Mouse (Mus musculus) CD4-positive, CD25-positive, alpha-beta regulatory T cell, adult 2 months (primary cell): ENCODE results near the gene Olfr521.
"Not testable (repeated sequence)": the region's sequence is repeated elsewhere in the genome, so short reads cannot be mapped to it uniquely, and the experiment has no call there.

Experiments
- DNase-seq: peaks from one replicate; pipeline ENCODE4 v3.0.0-alpha.2; 2012; ENCODE audit warnings: low read depth, low spot score

Gene Olfr521

GRCm38 (mm10) chr7:99763207-99763606, at the start of gene Olfr521:
TSS of gene Olfr521 (plus strand) at chr7:99763507.
- no peak for DNase-seq

- DNase-seq = no peak
Measured at GRCm38 (mm10) chr7:99716536-99716935, 46.8 kb upstream of the Olfr521 start.

DNA sequence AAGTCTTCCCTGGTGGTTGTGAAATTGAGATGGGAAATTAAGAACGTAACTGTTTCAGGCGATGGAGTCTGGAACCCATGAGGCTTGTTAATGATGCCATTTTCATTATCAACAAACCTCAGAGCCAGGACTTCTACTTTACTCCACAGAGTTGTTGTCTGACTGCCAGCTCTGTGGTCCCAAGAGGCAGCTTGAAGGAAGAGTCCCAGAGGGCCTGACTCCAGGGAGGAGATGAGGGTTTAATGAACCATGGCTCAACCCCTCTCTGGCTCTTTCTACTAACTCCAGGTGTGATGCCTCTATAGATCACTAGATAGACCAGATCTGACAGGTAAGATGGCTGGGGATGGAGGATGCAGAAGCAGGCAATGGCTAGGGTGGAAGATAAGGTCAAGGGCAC, 33.3 kb upstream of the Olfr521 start, which contains the start of gene Olfr520:
TSS of gene Olfr520 (plus strand) at position 301 of the 400 bp plus-strand sequence.
- DNase-seq = no peak

GRCm38 (mm10) chr7:99734612-99735011, 28.7 kb upstream of the Olfr521 start:
- no peak for DNase-seq

DNA sequence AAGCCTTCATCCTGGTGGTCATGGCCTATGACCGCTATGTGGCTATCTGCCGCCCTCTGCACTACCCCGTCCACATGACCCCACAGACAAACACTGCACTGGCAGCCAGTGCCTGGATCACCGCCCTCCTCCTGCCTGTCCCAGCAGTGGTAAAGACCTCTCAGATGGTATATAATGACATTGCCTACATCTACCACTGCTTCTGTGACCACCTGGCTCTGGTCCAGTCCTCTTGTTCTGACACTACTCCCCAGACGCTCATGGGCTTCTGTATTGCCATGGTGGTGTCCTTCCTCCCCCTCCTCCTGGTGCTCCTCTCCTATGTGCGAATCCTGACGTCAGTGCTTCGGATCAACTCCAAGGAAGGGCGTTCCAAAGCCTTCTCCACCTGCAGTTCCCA, 27.8 kb upstream of the Olfr521 start:
- not testable (repeated sequence) for DNase-seq

DNA sequence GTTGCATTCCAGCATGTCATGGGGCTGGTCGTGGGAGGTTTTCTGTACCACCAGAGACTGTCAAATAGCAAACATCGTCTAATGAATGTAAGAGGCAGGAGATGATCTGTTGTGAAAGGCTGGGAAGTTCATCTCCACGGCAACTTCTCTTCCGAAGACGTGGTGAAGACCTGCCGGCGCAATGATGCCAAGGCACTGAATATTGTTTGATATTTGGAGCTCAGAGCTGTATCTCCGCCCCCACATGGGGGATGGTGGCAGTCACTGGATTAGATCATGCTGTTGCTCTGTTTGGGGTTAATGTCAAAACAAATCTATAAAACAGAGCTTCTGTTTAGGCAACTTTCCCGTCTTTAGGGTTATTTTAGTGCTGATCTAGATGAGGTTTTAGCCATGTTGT, 24.0 kb upstream of the Olfr521 start:
- DNase-seq = no peak

GRCm38 (mm10) chr7:99781385-99781784, 18.1 kb downstream of the Olfr521 start:
- DNase-seq = peak; percentile 56

- no peak for DNase-seq
Measured at GRCm38 (mm10) chr7:99781916-99782315, 18.6 kb downstream of the Olfr521 start.

DNA sequence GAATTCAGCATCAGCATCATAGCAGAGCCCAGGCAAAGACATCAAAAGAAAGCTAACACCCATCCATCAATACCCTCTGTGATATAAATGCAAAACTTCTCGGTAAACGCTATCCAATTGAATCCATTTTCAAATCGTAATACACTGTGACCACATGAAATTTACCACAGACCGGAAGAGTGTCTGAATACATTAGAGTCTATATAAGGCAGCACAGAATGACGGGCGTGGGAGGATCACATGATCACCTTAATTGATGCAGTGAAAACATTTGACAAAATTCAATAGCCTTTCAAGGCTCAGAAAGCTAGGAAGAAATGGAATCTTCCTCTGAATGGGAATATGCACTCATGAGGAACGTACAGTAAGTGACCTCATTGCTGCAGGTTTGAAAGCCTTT, 20.1 kb downstream of the Olfr521 start:
- peak; percentile 45 for DNase-seq

DNA sequence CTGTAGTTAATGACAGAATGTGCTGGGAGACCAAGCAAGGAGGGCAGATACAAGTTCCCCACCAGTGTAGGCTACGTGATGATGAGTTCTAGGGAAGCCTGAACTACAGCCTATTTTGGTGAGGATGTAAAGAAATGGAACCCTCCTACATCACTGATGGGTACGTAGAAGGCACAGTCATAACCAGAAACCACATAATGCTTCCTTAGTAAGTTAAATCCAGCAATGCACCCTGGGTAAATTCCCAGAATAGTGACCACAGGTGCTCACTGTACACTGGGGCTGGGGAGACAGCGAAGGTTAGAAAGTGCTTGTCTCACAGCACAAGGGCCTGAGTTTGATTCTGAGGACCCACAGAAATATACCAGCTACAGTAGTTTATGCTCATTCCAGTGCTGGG, 22.2 kb downstream of the Olfr521 start:
- DNase-seq = no peak

GRCm38 (mm10) chr7:99786774-99787173, 23.5 kb downstream of the Olfr521 start:
- no peak for DNase-seq

DNA sequence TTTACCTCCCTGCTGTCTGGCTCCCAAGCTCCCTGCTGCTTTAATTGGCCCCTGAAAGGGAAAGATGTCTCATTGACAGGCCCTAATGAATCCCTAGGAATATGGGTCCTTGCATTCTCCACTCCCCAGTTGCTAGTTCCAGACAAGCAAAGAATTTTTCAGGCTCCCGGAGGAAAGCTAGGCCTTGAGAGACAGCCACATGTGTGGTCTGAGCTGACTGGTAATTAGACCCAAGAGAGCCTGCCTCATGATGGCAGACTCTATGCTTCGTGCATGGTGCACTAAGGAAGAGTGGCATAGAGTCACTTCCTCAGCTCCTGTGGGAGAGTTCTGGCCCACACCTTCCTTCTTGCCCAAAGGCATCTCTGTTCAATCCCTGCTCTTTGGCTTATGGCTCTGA, 24.6 kb downstream of the Olfr521 start:
- DNase-seq = no peak

GRCm38 (mm10) chr7:99788563-99788962, 25.3 kb downstream of the Olfr521 start:
- DNase-seq = no peak

DNA sequence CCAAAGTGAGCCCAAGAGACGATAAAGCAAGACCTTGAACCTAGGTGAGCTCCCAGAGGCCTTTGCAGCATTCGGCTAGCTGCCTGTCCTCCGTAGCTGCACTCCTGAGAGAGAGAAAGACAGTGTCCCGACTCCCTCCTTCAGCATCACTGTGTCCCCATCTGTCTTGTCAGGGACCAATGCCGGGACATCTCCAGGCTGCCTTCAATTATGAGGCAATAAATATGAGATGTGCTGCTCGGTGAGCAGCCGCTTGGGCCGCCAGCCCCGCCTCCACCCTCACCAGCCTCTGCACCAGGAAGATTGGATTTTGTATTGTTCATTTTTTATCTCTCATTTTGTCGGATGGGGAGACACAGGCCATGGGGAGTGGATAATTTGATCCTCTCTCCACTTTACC, 27.5 kb downstream of the Olfr521 start:
- DNase-seq = no peak

- peak; percentile 56 for DNase-seq
Measured at GRCm38 (mm10) chr7:99794096-99794495, 30.8 kb downstream of the Olfr521 start.

DNA sequence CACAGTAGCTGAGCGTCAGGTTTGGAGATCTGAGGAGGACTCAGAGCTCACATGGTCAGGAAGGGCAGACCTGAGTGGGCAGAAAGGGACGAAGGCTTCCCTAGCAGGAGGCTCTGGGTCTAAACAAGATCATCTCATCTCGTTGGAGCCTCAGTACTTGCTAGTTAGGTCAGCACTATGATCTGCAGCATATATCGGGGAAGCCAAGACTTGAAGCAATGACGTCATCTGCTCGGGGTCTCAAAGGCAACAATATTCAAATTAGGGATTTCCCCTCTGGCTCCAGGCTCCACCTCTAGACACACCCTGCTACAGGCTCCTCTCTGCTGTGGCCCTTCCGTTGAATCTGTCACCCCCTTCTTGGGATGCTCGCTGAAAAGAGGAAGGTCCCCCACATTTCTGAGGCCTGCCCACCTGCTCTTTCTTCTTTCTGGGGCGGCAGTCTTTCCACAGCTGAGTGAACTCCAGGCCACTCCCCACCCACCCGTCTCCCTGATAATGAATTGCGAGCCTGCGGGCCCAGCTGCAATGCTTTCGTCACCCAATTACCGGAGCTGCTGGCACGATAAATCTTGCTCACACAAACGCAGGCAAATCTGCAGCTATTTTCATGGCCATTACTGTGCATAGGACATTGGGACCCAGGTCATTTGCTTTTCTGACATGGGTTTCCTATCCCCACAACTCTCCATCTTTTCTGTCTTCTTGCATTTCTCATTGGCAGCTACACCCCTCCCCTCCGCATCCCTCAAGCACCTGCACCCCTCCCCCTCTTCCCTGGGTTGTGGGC, 32.1 kb downstream of the Olfr521 start:
- DNase-seq = peak; percentile 77

DNA sequence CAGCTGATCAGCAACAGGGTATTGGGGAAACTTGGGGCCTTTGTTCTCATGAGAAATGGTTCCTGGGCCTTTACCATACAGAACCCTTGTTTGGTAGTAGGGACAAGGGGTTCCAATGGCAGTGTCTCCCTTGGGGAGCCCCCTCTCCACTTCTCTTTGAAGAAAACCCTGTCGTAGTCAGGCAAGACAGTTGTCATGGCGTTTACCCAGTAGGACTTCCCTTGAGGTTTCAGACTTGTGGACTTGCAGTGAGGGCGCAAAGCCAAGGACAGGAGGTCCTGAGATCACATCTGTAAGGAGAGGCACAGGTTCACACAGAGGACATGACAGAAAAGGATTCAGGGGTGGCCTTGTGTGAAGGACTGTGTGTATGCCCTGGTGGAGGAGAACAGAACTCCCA, 33.2 kb downstream of the Olfr521 start:
- DNase-seq = no peak

GRCm38 (mm10) chr7:99797261-99797660, 34.0 kb downstream of the Olfr521 start:
- DNase-seq = no peak

DNA sequence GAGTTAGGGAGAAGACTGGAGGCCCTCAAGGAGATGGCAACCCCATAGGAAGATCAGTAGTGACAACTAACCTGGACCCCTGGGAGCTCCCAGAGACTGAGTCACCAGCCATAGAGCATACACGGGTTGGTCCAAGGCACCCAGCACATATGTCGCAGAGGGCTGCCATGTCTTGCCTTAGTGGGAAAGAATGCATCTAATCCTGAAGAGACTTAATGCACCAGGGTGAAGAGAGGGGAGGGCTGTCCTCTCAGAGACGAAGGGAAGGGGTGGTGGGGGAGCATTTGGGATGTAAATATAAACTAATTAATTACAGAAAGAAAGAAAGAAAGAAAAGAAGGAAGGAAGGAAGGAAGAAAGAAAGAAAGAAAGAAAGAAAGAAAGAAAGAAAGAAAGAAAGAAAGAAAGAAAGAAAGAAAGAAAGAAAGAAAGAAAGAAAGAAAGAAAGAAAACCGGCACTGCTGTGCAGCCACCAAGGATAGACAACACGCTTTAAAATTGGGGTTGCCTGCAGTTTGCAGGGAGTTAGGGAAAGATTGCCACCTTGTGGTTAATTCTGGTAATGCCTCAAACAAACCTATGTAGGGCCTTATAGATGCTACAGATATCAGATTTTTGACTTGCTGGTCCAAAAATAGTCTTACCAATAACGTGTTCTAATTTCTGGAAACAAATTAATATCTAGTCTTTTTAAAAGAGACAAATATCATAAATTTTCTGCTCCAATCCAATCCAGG, 34.8 kb downstream of the Olfr521 start:
- DNase-seq = peak; percentile 90

- DNase-seq = no peak
Measured at GRCm38 (mm10) chr7:99799118-99799517, 35.8 kb downstream of the Olfr521 start.

DNA sequence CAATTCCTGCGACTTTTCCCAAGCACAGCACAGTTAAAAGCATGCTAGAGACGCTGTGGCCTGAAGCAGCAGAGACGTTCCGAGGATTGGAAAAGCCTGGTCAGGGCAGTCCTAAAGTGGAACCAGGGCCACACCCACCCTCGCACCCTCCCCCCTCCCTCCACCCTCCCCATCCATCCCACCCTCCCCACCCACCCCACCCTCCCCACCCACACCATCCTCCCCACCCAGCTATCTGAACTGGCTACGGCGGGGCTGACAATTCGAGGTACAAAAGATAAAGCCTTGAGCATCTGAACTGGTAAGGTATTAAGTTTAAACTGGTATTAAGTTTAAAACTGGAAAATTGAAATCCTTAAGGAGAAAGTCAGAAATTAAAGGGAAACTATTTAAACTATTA, 40.2 kb downstream of the Olfr521 start:
- no peak for DNase-seq

GRCm38 (mm10) chr7:99804033-99804432, 40.7 kb downstream of the Olfr521 start:
- DNase-seq = not testable (repeated sequence)

- no peak for DNase-seq
Measured at GRCm38 (mm10) chr7:99805340-99805739, 42.0 kb downstream of the Olfr521 start.
